Mouse (Mus musculus): Measurements from ENCODE around the gene Phka2.

The Phka2 gene

DNA sequence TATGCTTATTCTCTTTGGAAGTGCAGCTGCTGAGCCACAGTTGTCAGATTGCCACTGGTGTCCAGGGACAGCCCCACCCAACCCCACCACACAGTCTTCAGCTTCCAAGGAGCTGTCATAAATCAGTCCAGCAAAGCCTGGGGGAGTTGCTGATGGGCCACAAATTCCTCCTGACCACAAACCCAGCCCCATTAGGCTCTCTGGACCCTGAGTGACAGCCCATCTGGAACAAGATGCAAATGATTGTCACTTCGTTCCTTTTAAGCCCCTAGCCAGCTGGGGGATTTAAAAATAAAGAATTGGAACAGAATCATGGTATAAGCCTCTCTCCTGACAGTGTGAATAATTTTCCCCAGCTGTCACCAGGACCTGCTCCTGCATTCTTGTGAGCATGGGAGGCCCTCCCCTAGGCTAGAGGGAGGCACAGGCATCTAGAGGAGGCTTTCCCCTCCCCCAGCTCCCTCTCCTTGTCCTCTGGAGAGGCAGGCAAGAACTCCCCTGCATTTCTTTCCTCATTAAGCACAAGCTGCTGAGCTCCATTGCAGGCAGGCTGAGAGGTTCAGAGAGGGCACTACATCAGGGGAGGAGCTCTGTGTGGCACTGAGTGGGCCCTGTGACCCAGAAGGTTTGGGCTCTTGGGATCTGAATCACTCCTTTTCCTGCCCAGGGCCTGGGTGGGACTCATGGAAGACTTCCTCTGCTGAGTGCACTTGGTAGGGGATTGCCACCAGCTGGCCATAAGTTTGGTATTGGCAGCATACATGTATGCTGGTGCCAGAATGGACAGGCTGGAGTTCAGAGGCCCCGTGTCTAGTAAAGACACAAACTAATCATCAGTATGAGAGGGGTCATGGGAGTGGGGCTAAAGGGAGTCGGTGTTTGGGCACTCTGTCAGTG, 96.8 kb downstream of the Phka2 start:
- peak; percentile 91 for DNase-seq (ENCODE audit: low read depth, low spot score)

- peak; percentile 55 for DNase-seq (ENCODE audit: low read depth, low spot score)
Observed at GRCm38 (mm10) chrX:160601053-160601452, 99.1 kb downstream of the Phka2 start.

- DNase-seq (ENCODE audit: low read depth, low spot score): no peak
Observed at GRCm38 (mm10) chrX:160602770-160603169, 100.8 kb downstream of the Phka2 start.

- no peak for DNase-seq (ENCODE audit: low read depth, low spot score)
Observed at GRCm38 (mm10) chrX:160603316-160603715, 101.3 kb downstream of the Phka2 start.

- DNase-seq (ENCODE audit: low read depth, low spot score): peak; percentile 82
Observed at GRCm38 (mm10) chrX:160603981-160604541, 102.1 kb downstream of the Phka2 start.

DNA sequence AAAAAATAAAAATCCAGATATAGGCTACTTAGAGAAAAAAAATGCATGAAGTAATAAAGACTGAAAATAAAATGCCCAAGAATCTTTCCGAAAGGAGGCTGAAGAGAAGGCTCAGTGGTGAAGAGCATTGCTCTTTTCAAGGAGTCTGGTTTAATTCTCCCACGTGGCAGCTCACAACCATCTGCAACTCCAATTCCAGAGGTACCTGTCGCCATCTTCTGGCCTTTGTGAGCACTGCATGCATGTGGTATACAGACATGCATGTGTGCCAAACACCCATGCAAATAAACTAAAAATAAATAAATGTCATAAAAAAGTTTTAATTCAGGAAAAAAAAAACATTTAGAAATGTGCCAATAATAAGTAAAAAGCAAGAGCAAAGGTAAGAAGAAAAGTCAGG, 107.9 kb downstream of the Phka2 start:
- peak; percentile 71 for DNase-seq (ENCODE audit: low read depth, low spot score)

DNA sequence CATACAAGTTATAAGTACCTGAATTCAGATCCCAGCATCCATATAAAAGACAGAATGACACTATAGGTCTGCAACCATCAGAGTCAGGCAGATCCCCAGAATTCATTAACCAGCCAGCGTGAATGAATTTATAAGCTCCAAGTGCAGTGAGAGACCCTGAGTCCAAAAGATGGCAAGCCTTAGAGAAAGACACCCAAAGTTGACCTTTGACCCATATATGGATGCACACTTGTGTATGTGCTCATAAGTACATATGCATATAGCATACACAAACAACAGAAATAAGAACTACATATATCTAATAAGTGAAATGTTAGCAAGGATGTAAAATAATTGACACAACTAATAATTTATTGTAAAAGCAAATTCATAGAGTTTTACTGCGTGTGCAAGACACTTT, 108.5 kb downstream of the Phka2 start:
- DNase-seq (ENCODE audit: low read depth, low spot score): no peak

GRCm38 (mm10) chrX:160610882-160611644, 109.1 kb downstream of the Phka2 start:
- no peak for DNase-seq (ENCODE audit: low read depth, low spot score)
